Mouse (Mus musculus): Measurements from ENCODE around the gene Slco2a1. TPM values are rescaled to one million over a fixed set of nuclear protein-coding genes. Genes with fewer than 3 reads are reported as not detected.

Slco2a1 gene
- polyA plus RNA-seq (2014; fragmentation: Nextera tagmentation; extraction: Ambion mirVana) = 1.8 and 2.1 TPM in 2 replicates

GRCm38 (mm10) chr9:102988462-102988861 is at the start of gene Slco2a1:
Slco2a1 (plus strand) TSS chr9:102988712.
- H3K36me3 ChIP-seq (replicated peaks; ENCODE audit: control insufficient read depth, insufficient read depth, low read depth, low read length) = no peaks in the 10 kb centered on the region
- no peak within 1 kb of the TSS for H3K9ac ChIP-seq (replicated peaks; ENCODE audit: low read length)
- DNase-seq (ENCODE audit: low spot score) (no peak), ATAC-seq (replicated peaks; ENCODE audit: insufficient number of reproducible peaks, low FRiP score, low TSS enrichment, low read depth) (no peak)
- no peak within 1 kb of the TSS for H3K4me2 ChIP-seq (ENCODE audit: low read depth, low read length)
- H3K9me3 ChIP-seq (replicated peaks; ENCODE audit: control insufficient read depth, low read length) = no peaks in the 10 kb centered on the region
- no peak within 1 kb of the TSS for H3K27ac ChIP-seq (replicated peaks; ENCODE audit: low read depth, low read length)
- WGBS = 89% methylated on average over 8 of the region's 8 CpGs
- H3K4me1 ChIP-seq (ENCODE audit: control insufficient read depth, insufficient read depth, low read length) = no peaks in the 10 kb centered on the region
- no peak within 1 kb of the TSS for H3K4me3 ChIP-seq (ENCODE audit: low read depth, low read length)
- H3K27me3 ChIP-seq (ENCODE audit: control insufficient read depth, insufficient read depth, low read length) = no peaks in the 10 kb centered on the region

GRCm38 (mm10) chr9:102942221-102942620 is 46.3 kb upstream of the Slco2a1 start:
- no peak overlapping the region for H3K27ac ChIP-seq (replicated peaks; ENCODE audit: low read depth, low read length)
- ATAC-seq (replicated peaks; ENCODE audit: insufficient number of reproducible peaks, low FRiP score, low TSS enrichment, low read depth) (no peak), DNase-seq (ENCODE audit: low spot score) (no peak)
- no peak overlapping the region for H3K9ac ChIP-seq (replicated peaks; ENCODE audit: low read length)
- H3K36me3 ChIP-seq (replicated peaks; ENCODE audit: control insufficient read depth, insufficient read depth, low read depth, low read length) = no peaks in the 10 kb centered on the region
- H3K27me3 ChIP-seq (ENCODE audit: control insufficient read depth, insufficient read depth, low read length) = no peaks in the 10 kb centered on the region
- no peak overlapping the region for H3K4me3 ChIP-seq (ENCODE audit: low read depth, low read length)
- 72% methylated on average over 4 of the region's 4 CpGs for WGBS
- no peaks in the 10 kb centered on the region for H3K4me1 ChIP-seq (ENCODE audit: control insufficient read depth, insufficient read depth, low read length)
- no peak overlapping the region for H3K4me2 ChIP-seq (ENCODE audit: low read depth, low read length)
- H3K9me3 ChIP-seq (replicated peaks; ENCODE audit: control insufficient read depth, low read length) = no peaks in the 10 kb centered on the region

- no peak overlapping the region for H3K4me2 ChIP-seq (ENCODE audit: low read depth, low read length)
- H3K36me3 ChIP-seq (replicated peaks; ENCODE audit: control insufficient read depth, insufficient read depth, low read depth, low read length) = no peaks in the 10 kb centered on the region
- H3K27ac ChIP-seq (replicated peaks; ENCODE audit: low read depth, low read length) = no peak overlapping the region
- H3K9ac ChIP-seq (replicated peaks; ENCODE audit: low read length) = no peak overlapping the region
- no peaks in the 10 kb centered on the region for H3K9me3 ChIP-seq (replicated peaks; ENCODE audit: control insufficient read depth, low read length)
- H3K4me1 ChIP-seq (ENCODE audit: control insufficient read depth, insufficient read depth, low read length) = no peaks in the 10 kb centered on the region
- no peak overlapping the region for H3K4me3 ChIP-seq (ENCODE audit: low read depth, low read length)
- H3K27me3 ChIP-seq (ENCODE audit: control insufficient read depth, insufficient read depth, low read length) = no peaks in the 10 kb centered on the region
- 93% methylated on average over 9 of the region's 9 CpGs for WGBS
- ATAC-seq (replicated peaks; ENCODE audit: insufficient number of reproducible peaks, low FRiP score, low TSS enrichment, low read depth) (no peak), DNase-seq (ENCODE audit: low spot score) (no peak)
Observed at GRCm38 (mm10) chr9:102944891-102945290, 43.6 kb upstream of the Slco2a1 start.

GRCm38 (mm10) chr9:102946469-102947015 is 42.0 kb upstream of the Slco2a1 start:
- Histone ChIP-seq H3K4me2 (ENCODE audit: low read depth, low read length) (no peak overlapping the region), H3K36me3 (replicated peaks; ENCODE audit: control insufficient read depth, insufficient read depth, low read depth, low read length) (no peaks in the 10 kb centered on the region), H3K9ac (replicated peaks; ENCODE audit: low read length) (no peak overlapping the region), H3K27ac (replicated peaks; ENCODE audit: low read depth, low read length) (no peak overlapping the region), H3K27me3 (ENCODE audit: control insufficient read depth, insufficient read depth, low read length) (no peaks in the 10 kb centered on the region), H3K9me3 (replicated peaks; ENCODE audit: control insufficient read depth, low read length) (no peaks in the 10 kb centered on the region), H3K4me3 (ENCODE audit: low read depth, low read length) (no peak overlapping the region), H3K4me1 (ENCODE audit: control insufficient read depth, insufficient read depth, low read length) (no peaks in the 10 kb centered on the region)
- ATAC-seq (replicated peaks; ENCODE audit: insufficient number of reproducible peaks, low FRiP score, low TSS enrichment, low read depth) (no peak), DNase-seq (ENCODE audit: low spot score) (no peak)
- 67% methylated on average over 12 of the region's 12 CpGs for WGBS

- ATAC-seq (replicated peaks; ENCODE audit: insufficient number of reproducible peaks, low FRiP score, low TSS enrichment, low read depth) (no peak), DNase-seq (ENCODE audit: low spot score) (no peak)
- Histone ChIP-seq H3K4me1 (ENCODE audit: control insufficient read depth, insufficient read depth, low read length) (no peaks in the 10 kb centered on the region), H3K9ac (replicated peaks; ENCODE audit: low read length) (no peak overlapping the region), H3K36me3 (replicated peaks; ENCODE audit: control insufficient read depth, insufficient read depth, low read depth, low read length) (no peaks in the 10 kb centered on the region), H3K27me3 (ENCODE audit: control insufficient read depth, insufficient read depth, low read length) (no peaks in the 10 kb centered on the region), H3K9me3 (replicated peaks; ENCODE audit: control insufficient read depth, low read length) (no peaks in the 10 kb centered on the region), H3K4me2 (ENCODE audit: low read depth, low read length) (no peak overlapping the region), H3K4me3 (ENCODE audit: low read depth, low read length) (no peak overlapping the region), H3K27ac (replicated peaks; ENCODE audit: low read depth, low read length) (no peak overlapping the region)
- 69% methylated on average over 5 of the region's 5 CpGs for WGBS
Observed at GRCm38 (mm10) chr9:102948706-102949105, 39.8 kb upstream of the Slco2a1 start.

- H3K36me3 ChIP-seq (replicated peaks; ENCODE audit: control insufficient read depth, insufficient read depth, low read depth, low read length) = no peaks in the 10 kb centered on the region
- 89% methylated on average over 9 of the region's 9 CpGs for WGBS
- no peaks in the 10 kb centered on the region for H3K9me3 ChIP-seq (replicated peaks; ENCODE audit: control insufficient read depth, low read length)
- no peak overlapping the region for H3K27ac ChIP-seq (replicated peaks; ENCODE audit: low read depth, low read length)
- no peak overlapping the region for H3K4me2 ChIP-seq (ENCODE audit: low read depth, low read length)
- ATAC-seq (replicated peaks; ENCODE audit: insufficient number of reproducible peaks, low FRiP score, low TSS enrichment, low read depth) (no peak), DNase-seq (ENCODE audit: low spot score) (no peak)
- no peak overlapping the region for H3K4me3 ChIP-seq (ENCODE audit: low read depth, low read length)
- H3K4me1 ChIP-seq (ENCODE audit: control insufficient read depth, insufficient read depth, low read length) = no peaks in the 10 kb centered on the region
- H3K9ac ChIP-seq (replicated peaks; ENCODE audit: low read length) = no peak overlapping the region
- H3K27me3 ChIP-seq (ENCODE audit: control insufficient read depth, insufficient read depth, low read length) = no peaks in the 10 kb centered on the region
Observed at GRCm38 (mm10) chr9:102951091-102951994, 37.2 kb upstream of the Slco2a1 start.

- Histone ChIP-seq H3K9ac (replicated peaks; ENCODE audit: low read length) (no peak overlapping the region), H3K4me1 (ENCODE audit: control insufficient read depth, insufficient read depth, low read length) (no peaks in the 10 kb centered on the region), H3K9me3 (replicated peaks; ENCODE audit: control insufficient read depth, low read length) (no peaks in the 10 kb centered on the region), H3K27me3 (ENCODE audit: control insufficient read depth, insufficient read depth, low read length) (no peaks in the 10 kb centered on the region), H3K36me3 (replicated peaks; ENCODE audit: control insufficient read depth, insufficient read depth, low read depth, low read length) (no peaks in the 10 kb centered on the region), H3K27ac (replicated peaks; ENCODE audit: low read depth, low read length) (no peak overlapping the region), H3K4me3 (ENCODE audit: low read depth, low read length) (no peak overlapping the region), H3K4me2 (ENCODE audit: low read depth, low read length) (no peak overlapping the region)
- 71% methylated on average over 3 of the region's 3 CpGs for WGBS
- DNase-seq (ENCODE audit: low spot score) (no peak), ATAC-seq (replicated peaks; ENCODE audit: insufficient number of reproducible peaks, low FRiP score, low TSS enrichment, low read depth) (no peak)
Observed at GRCm38 (mm10) chr9:102955866-102956265, 32.6 kb upstream of the Slco2a1 start.

GRCm38 (mm10) chr9:102958703-102959102 is 29.8 kb upstream of the Slco2a1 start:
- no peak overlapping the region for H3K4me3 ChIP-seq (ENCODE audit: low read depth, low read length)
- no peak overlapping the region for H3K27ac ChIP-seq (replicated peaks; ENCODE audit: low read depth, low read length)
- H3K4me2 ChIP-seq (ENCODE audit: low read depth, low read length) = no peak overlapping the region
- WGBS = 78% methylated on average over 6 of the region's 6 CpGs
- peaks cover 5% of the 10 kb centered on the region; the same call in 1 of the 2 replicates for H3K4me1 ChIP-seq (ENCODE audit: control insufficient read depth, insufficient read depth, low read length)
- ATAC-seq (replicated peaks; ENCODE audit: insufficient number of reproducible peaks, low FRiP score, low TSS enrichment, low read depth) = no peak
- H3K9me3 ChIP-seq (replicated peaks; ENCODE audit: control insufficient read depth, low read length) = no peaks in the 10 kb centered on the region
- no peak for DNase-seq (ENCODE audit: low spot score)
- H3K9ac ChIP-seq (replicated peaks; ENCODE audit: low read length) = no peak overlapping the region
- no peaks in the 10 kb centered on the region for H3K27me3 ChIP-seq (ENCODE audit: control insufficient read depth, insufficient read depth, low read length)
- H3K36me3 ChIP-seq (replicated peaks; ENCODE audit: control insufficient read depth, insufficient read depth, low read depth, low read length) = no peaks in the 10 kb centered on the region
